Mouse (Mus musculus): ENCODE measurements around the gene Cma1. TPM values are rescaled to one million over a fixed set of nuclear protein-coding genes. Genes with fewer than 3 reads are reported as not detected.
A peak's percentile ranks its signal among the peaks of the same experiment; 100 is the strongest.
"Not testable (repeated sequence)": the region's sequence is repeated elsewhere in the genome, so short reads cannot be mapped to it uniquely, and the experiment has no call there.

Cma1 gene
- total RNA-seq (2015) (0.51 and 1.0 TPM in 2 replicates), total RNA-seq (2017) (1.8 TPM in 1 of 2 replicates, not detected in the other)

GRCm38 (mm10) chr14:55944575-55944974 lies at the start of gene Cma1:
Gene Cma1 (minus strand): TSS chr14:55944675.
- ATAC-seq (ENCODE audit: poor library complexity, severe bottlenecking): no peak

DNA sequence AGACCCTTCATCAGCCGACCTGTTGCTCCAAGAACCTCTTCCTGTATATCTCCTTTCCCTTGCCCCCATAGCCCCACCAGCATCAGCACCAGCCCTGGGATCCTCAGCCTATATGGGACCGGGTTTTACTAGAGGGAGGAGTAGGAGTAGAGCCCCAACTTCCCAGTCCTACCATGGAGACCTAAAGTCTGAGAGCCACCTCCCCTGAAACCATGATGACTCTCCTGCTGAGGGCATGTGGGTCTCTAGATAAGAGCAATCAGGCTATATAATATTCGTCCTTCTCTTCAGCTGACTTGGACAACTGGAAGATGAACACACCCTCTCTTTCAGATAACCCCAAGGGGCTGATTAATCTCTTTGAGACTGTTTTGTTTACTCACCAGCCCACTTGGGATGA lies 43.0 kb upstream of the Cma1 start:
- not testable (repeated sequence) for ATAC-seq (ENCODE audit: poor library complexity, severe bottlenecking)

DNA sequence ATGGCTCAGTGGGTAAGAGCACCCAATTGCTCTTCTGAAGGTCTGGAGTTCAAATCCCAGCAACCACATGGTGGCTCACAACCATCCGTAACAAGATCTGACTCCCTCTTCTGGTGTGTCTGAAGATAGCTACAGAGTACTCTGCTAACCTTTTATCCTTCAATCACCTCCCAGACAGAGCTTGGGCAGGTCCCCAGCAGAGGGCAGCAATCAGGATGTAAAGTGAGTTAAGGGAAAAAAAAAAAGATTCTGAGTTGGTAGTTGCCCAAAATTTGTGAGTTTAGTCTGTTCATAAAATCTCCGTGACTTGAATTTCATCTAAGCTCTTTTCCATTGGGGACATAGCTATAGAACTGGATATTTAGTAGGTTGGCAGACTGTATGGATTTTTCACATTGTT lies 19.4 kb upstream of the Cma1 start:
- not testable (repeated sequence) for ATAC-seq (ENCODE audit: poor library complexity, severe bottlenecking)

DNA sequence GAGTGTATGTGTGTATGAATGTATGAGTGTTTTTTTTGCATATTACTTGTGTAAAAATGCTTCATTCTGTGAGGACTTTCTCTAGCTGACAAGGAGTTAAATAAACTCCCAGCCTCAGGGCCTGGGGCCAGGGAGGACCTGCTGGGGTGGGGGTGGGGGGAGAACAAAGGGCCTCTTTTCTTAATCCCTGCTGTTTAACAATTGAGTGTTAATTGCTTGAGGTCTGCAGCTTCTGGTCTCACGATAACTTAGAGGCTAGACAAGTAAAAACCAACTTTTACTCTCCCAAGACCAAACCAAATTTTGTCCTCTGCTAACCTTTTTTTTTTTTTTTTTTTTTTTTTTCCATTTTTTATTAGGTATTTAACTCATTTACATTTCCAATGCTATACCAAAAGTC lies 18.8 kb upstream of the Cma1 start:
- ATAC-seq (ENCODE audit: poor library complexity, severe bottlenecking): no peak

- no peak for ATAC-seq (ENCODE audit: poor library complexity, severe bottlenecking)
These were observed 6.0 kb upstream of the Cma1 start, which contains the start of gene Cma2 for GRCm38 (mm10) chr14:55950346-55951030. Gene Cma2 (plus strand): TSS chr14:55950980.

DNA sequence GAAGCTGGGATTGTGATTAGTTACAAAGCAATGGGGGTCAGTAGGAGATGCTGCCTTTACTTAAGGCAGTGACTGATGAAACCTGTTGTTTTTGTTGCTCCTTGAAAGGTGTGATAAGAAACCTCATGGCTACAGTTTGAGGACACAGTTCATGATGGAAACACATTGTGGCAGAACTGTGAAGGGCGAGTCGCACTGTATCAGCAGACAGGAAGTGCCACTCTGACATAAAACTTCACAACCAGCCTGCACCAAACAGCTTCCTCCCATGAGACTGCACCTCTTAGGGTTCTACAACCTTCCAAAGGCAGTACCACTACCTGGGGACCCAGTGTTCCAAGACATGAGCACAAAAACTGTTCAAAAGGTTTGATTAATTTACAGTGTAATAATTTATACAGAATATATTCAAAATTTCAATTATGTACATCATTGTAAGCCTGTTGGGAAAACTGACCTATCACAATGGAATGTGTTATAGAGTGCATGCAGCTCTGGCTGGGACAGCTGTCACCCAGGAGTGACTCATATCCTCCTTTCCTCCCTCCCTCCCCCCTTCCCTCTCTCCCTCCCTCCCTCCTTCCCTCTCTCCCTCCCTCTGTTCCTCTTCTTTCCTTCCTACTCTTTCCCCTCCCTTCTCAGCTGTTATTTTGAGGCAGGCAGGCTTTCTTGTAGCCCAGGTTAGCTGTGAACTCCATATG lies 1.9 kb upstream of the Cma1 start:
- peak; percentile 45; the same call in 1 of the 2 replicates for ATAC-seq (ENCODE audit: poor library complexity, severe bottlenecking)

DNA sequence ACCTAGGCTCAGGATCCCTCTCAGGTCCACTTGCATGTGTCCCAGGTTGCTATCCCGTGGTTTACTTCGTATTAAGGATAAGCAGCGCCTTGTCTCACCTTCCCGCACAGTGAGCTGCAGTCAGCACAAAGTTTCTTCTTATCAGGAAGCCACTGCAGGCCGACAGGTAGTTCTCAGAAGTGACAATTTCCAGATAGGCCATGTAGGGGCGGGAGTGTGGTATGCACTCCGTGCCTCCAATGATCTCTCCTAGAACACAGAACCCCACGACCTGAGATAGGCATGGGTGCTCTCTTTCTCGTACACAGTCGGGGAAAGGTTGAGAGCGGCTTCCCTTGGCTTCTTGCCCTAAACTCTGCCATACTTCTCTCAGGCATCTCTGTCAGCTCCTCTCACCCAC lies 874 bp downstream of the Cma1 start:
- ATAC-seq (ENCODE audit: poor library complexity, severe bottlenecking): no peak

DNA sequence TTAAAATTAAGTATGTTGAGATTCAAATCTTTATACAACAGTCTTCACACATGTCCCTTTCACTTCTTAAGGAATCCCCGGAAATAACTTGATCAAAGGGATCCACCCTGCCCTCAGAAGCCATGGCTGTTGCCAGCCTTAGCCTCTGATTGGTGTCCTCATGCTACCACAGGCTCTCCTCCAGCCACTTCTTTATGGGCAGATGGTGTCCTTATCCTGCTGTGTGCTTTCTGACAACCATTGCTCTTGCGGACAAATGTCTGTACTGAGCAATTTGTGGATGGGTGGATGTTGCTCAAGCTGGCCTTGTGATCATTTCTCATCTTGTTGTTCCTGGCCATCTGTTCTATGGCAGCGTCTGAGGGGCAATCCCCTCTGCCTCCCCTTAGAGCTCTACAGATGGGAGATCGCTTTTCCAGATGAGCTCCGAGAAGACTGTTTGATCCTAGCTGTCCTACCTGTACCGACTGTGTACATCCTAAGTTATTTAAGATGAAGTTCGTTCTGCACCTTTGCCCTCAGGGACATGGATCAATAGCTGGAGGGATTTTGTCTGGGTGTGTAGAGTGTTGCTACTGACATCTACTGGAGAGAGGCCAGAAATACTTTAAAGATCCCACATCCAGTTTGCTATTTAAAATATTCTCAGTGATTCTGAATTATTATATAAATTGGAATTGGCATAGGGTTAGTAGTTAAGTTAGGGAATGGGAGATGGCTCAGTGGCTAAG lies 4.2 kb downstream of the Cma1 start:
- ATAC-seq (ENCODE audit: poor library complexity, severe bottlenecking): no peak

- ATAC-seq (ENCODE audit: poor library complexity, severe bottlenecking): no peak
These were observed 10.9 kb downstream of the Cma1 start for GRCm38 (mm10) chr14:55933586-55933985.

GRCm38 (mm10) chr14:55929263-55929997 lies 15.0 kb downstream of the Cma1 start:
- ATAC-seq (ENCODE audit: poor library complexity, severe bottlenecking): no peak

DNA sequence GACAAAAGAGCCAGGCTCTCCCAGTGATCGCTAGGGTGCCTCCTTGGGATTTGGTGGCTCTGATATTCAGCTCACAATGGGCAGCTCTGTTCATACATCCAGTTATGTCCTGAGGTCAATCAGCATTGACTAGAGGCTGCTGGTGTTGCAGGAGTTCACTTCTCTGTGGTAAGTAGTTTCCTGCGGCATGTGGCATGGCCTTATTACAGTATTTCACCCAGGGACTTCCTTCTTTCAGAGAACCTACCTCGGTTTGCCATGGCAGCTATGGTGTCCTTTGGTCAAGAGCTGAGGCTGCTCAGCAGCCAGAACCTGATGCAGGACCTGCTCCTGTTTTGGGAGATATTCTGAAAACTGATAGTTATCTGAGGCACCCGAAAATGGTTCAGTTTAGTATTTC lies 17.6 kb downstream of the Cma1 start:
- peak; percentile 83 for ATAC-seq (ENCODE audit: poor library complexity, severe bottlenecking)

DNA sequence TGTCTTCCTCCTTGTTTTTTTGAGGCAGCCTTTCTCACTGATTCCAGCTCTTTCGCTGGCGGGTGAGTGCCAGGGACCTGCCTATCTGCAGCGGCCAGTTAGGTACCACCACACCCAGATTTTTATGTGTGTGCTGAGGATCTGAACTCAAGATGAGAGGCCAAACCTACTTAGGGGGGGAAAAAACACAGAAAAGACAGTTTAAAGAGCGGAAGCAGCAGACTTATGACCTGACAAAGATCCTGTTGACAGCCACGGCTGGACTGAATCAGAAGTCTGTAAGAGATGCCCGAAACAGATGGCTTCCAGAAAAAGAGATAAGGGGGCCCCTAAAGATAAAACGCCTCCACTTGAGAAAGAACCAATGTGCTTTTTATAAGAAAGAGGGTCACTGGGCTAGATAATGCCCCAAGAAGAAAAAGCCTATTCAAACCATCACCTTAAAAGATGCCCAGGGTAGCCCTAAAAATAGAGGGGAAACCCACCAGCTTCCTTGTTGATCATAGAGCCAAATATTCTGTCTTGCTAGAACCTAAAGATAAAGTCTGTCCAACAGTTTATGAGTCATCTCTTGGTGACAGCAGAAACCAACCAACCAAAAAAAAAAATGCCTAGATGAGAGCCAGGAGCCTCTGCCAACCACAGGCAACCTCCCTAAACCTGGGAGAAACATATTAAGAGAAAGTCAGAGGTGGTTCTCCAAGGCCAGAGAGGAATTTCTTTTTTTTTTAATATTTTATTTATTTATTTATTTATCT lies 21.8 kb downstream of the Cma1 start:
- ATAC-seq (ENCODE audit: poor library complexity, severe bottlenecking): no peak

DNA sequence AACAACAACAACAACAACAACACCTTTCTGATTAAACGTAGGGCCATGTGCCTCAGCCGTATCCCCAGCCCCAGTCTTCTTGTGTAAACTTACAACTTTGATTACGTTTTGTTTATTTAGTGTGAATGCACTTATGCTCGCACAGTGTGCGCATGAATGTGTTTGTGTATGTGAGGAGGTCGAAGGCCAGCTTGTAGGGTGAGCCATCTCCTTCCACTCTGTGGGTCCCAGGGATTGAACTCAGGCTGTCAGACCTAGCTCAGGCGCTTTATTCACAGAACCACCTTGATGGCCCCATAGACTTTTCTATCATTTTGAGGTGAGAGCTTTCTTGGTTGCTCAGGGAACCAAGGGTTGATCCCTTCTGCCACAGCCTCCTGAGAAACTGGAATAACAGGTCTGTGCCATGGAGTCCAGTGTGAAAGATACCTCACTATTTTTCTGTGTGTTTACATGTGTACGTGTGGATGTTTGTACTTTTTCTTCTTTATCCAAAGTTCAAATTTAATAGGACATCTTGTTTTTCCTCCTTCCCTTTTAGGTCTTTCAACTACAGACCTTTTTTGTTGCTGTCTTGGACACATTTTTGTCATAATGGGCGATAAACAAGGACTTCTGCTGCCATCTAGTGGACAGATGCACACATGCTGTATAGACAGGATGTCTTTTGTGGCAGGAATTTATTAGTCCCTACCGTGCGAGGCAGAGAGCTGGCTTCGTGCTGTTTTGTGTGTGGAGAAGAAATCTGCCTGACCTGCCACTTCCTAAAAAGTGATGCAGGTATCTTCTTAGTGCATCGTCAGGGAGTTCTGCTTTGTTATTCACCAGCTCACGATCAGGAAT lies 26.0 kb downstream of the Cma1 start:
- peak; percentile 94 for ATAC-seq (ENCODE audit: poor library complexity, severe bottlenecking)

- peak; percentile 51 for ATAC-seq (ENCODE audit: poor library complexity, severe bottlenecking)
These were observed 31.1 kb downstream of the Cma1 start for GRCm38 (mm10) chr14:55913406-55913805.

- peak; percentile 74 for ATAC-seq (ENCODE audit: poor library complexity, severe bottlenecking)
These were observed 39.0 kb downstream of the Cma1 start for GRCm38 (mm10) chr14:55905518-55905917.

GRCm38 (mm10) chr14:55900414-55900755 lies 44.1 kb downstream of the Cma1 start:
- ATAC-seq (ENCODE audit: poor library complexity, severe bottlenecking): no peak

DNA sequence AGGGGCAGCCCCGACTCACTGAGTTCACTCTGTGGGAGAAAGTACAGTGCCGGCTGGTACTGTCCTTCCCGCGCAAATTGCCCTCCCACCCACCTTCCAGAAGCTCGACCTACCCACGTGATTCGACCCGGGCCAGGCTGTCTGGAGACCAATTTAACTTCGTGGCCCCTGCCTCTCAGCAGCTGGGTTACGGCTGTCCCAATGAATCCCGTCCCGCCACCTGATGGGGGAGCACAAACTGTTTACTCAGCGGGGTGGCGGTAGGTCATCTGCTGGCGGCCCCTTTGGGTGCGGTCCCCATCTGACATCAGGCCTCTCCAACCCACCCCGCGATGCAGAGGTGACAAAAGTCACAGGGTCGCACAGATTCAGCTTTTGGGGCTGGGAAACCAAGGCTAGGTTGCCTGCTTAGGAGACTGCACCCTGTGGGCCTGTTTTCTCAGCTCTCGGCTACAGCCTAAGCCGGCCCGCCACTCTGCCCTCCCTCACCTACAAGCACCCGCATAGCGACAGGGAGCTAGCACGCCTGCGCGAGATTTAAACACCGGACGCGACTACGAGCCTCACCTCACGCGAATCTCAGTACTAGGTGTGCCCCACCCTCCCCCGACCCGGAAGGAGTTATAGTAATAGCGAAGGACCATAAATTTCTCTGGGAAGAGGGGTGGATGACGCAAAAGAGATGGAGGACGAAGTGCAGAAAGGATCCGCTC lies 44.6 kb downstream of the Cma1 start, which contains the start of gene Sdr39u1:
TSS of gene Sdr39u1 (minus strand) at position 593 of the 713 bp plus-strand sequence.
- ATAC-seq (ENCODE audit: poor library complexity, severe bottlenecking): peak; percentile 93

DNA sequence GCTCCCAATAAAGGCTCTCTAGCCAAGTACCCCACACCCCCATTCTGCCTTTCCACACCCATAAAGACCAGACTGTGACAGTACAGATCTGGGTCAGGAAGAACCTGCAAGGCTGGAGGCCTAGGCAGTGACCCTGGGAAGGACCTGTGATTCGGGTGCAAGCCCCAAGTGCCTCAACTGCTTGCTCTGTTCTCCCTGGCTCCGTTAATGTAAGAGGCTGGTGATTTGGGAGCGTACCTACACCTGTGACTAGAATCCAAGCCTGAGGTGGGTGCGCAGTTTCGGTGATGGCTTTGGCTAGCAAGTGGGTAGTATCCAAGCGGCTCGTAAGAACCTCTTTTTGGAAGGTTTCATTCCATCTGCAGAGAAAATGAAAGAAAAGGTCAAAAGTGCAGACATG lies 45.5 kb downstream of the Cma1 start:
- ATAC-seq (ENCODE audit: poor library complexity, severe bottlenecking): no peak

GRCm38 (mm10) chr14:55897671-55898070 lies 46.8 kb downstream of the Cma1 start:
- ATAC-seq (ENCODE audit: poor library complexity, severe bottlenecking): no peak
